Mouse (Mus musculus) natural killer cell, adult 2 months (primary cell): ENCODE measurements around the gene Spata5.
"Not testable (repeated sequence)": the region's sequence is repeated elsewhere in the genome, so short reads cannot be mapped to it uniquely, and the experiment has no call there.

Experiments
- DNase-seq, 2 experiments: peaks; one replicate each; pipeline ENCODE4 v3.0.0; 2022; ENCODE audit warnings: low spot score in 2 of 2

Gene Spata5

DNA sequence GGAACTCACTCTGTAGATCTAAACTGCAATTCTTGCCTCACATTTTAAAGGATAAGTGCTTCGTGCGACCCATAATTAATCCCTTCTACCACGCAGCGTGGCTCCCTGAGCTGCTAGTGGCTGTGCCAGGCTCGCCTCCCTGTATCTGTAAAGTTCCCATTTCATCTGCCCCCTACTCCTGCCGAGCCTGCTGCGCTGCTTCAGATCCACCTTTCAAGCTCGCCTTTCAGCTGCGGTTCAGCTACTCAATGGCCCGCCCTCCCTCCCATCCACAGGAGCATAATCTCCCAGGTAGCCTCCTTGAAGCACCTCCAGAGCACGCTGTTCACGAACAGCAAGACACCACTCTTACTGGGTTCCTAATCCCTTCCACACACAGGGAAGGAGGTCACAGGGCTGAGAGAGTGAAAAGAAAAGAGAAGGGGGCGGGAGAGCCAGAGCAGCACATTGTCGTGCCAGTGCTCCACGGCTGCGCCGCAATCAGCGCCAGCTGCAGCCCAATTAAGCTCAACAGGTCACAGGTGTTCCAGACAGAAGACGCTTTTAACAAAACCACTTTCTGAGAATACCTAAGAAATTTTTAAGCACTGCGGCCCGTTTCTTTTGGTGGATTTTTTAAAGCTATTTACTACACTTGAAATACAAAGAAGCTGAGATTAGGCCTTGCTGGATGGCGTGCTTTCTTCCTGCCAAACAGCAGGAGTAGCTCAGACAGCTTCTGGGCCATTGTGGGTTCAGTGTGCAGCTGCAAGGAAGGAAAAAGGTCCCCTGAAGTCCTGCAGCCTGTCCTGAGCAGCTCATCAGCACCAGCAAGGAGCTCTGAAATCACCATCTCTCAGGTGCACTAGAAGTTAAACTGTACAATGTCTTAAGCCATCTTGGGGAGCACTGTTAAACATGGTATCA lies 150.2 kb downstream of the Spata5 start:
- no peak for DNase-seq

DNA sequence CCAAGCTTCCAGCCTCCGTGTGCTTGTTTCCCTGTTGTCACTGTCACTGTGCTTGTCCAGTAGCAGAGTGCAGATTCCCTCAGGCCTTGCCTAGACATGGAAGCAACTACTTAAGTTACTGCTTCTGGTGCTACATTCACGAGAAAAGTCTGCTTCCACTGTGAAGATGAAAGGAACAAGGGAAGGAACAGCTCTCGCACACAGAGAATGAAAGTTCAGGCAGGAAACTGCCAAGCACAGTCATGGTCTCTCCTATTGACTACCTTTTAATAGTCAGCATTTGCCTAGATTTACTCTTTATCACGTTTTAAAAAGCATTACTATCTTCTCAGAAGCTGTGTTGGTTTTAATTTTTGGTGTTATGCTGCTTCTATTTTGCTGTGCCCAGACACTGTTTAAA lies 151.9 kb downstream of the Spata5 start:
- DNase-seq: no peak

GRCm38 (mm10) chr3:37572066-37572465 lies 152.4 kb downstream of the Spata5 start:
- DNase-seq: no peak

GRCm38 (mm10) chr3:37576840-37577239 lies 157.1 kb downstream of the Spata5 start:
- no peak for DNase-seq

GRCm38 (mm10) chr3:37577706-37578105 lies 158.0 kb downstream of the Spata5 start:
- DNase-seq: no peak

DNA sequence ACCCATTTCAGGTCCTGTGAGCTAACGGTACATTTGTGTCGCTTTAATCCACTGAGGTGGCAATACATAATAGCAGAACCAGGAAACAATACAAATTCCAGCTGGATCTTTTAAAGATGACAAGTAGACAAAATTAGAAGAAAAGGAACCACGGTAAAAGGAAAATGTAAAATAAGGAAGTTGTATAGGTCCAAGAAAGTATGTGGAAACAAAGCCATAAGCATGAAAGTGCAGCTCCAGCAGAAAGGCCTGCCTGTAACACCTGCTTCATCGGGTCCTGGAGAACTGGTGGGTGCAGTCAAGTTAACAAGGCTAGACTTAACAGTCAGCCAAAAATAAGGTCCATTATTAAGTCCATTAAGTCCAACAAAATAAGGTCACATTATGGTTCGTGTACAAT lies 164.9 kb downstream of the Spata5 start:
- DNase-seq: no peak

DNA sequence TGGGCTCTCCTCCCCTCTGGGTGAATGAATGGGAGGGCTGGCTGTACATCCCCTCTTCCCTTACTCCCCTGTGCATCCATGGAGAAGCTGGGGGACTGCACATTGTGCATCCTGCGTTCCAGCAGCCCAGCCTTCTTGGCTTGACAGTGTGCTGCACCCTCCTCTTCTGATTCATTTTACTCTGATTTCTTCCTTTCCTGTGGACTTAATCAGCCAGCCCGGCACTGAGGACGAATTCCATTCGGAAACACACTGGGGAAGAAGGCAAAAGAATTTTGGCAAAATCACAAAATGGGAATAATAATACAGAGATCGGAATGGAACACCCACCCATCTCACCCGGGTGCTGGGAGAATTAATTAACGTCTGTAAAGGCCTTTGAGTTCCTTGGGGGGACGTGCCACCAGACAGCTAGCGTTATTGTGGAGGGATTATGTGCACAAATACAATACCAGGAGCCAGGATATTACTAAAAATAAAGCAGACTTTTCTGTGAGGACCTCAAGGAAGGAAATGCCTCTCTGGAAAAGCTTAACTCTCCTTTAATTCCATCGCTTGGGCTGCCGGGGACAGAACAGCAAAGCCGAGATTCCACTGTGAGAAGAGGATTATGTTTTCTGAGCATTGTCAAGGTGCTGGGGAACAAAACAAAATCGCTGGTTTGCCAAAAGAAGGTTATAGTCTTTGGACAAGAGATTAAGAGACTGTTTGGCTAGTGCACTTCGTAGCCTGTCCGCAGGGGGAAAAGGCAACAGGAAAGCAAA lies 166.5 kb downstream of the Spata5 start:
- DNase-seq: no peak

GRCm38 (mm10) chr3:37586731-37587578 lies 167.3 kb downstream of the Spata5 start:
- DNase-seq: no peak

GRCm38 (mm10) chr3:37595721-37596120 lies 176.0 kb downstream of the Spata5 start:
- DNase-seq: no peak

GRCm38 (mm10) chr3:37596519-37596918 lies 176.8 kb downstream of the Spata5 start:
- no peak for DNase-seq

GRCm38 (mm10) chr3:37597200-37597599 lies 177.5 kb downstream of the Spata5 start:
- no peak for DNase-seq

- not testable (repeated sequence) for DNase-seq
Measured at GRCm38 (mm10) chr3:37599641-37600040, 179.9 kb downstream of the Spata5 start.

- DNase-seq: no peak
Measured at GRCm38 (mm10) chr3:37602356-37602755, 182.7 kb downstream of the Spata5 start.

- no peak for DNase-seq
Measured at GRCm38 (mm10) chr3:37602890-37603289, 183.2 kb downstream of the Spata5 start.

- DNase-seq: no peak
Measured at GRCm38 (mm10) chr3:37603541-37603940, 183.8 kb downstream of the Spata5 start.

GRCm38 (mm10) chr3:37604976-37605875 lies 185.5 kb downstream of the Spata5 start:
- no peak for DNase-seq

DNA sequence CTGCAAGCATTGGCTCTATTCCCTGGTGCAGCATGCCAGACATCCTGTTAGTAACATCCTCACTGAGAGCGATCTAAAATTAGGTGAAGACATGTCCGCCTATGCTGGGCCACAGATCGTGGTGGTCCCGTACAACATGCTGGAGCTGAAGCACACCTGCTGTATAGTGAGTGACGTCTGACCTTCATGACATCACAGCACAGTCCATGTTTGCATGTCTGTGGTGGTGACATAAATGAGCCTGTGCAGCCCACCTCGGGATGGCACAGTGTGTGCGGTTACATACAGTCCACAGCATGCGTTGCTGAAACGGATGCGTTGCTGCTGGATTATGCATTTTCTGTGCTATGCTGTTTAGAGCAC lies 186.2 kb downstream of the Spata5 start:
- DNase-seq: no peak

- no peak for DNase-seq
Measured at GRCm38 (mm10) chr3:37608926-37609325, 189.2 kb downstream of the Spata5 start.

DNA sequence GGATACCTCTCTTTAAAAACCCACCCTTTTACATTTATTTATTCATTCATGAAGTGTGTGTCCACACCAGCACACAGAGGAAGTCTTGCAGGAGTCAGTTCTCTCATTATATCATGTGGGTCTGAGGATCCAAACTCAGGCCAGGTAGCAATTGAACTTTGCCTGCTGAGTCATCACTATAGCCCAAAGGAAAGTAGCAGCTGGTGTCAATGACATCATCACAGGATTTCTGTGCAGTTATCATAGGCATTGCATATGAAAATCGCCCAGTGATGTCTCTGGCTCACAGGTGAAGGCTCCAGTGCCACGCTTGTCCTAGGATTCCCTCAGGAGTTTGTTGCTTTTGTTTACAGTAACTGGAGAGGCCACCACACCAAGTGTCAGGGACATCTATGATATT lies 191.0 kb downstream of the Spata5 start:
- DNase-seq: no peak

DNA sequence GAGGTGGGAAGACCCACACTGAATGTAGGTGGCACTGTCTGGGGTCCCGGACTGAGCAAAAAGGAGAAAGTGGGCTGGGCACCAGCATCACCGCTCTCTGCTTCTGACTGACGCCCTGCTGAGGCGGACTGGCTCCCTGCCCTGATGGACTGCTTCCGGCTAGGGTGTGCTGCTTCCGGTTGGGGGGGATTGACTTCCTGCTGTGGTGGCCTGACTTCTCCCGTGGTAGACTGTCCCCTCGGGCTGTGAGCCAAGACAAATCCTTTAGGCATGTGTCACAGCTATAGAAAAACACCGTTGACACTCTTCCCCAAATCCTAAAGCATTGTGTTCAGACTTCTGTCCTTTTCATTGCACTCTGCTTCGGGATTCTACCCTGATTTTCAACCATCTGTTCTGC lies 194.0 kb downstream of the Spata5 start:
- DNase-seq: no peak
